Mouse (Mus musculus) CD4-positive, CD25-positive, alpha-beta regulatory T cell, adult 2 months (primary cell): ENCODE measurements around the gene Mad1l1.
"Not testable (repeated sequence)": the region's sequence is repeated elsewhere in the genome, so short reads cannot be mapped to it uniquely, and the experiment has no call there.

Source experiments
- DNase-seq: peaks from one replicate; pipeline ENCODE4 v3.0.0-alpha.2; 2012; ENCODE audit warnings: low read depth, low spot score

Mad1l1 gene

DNA sequence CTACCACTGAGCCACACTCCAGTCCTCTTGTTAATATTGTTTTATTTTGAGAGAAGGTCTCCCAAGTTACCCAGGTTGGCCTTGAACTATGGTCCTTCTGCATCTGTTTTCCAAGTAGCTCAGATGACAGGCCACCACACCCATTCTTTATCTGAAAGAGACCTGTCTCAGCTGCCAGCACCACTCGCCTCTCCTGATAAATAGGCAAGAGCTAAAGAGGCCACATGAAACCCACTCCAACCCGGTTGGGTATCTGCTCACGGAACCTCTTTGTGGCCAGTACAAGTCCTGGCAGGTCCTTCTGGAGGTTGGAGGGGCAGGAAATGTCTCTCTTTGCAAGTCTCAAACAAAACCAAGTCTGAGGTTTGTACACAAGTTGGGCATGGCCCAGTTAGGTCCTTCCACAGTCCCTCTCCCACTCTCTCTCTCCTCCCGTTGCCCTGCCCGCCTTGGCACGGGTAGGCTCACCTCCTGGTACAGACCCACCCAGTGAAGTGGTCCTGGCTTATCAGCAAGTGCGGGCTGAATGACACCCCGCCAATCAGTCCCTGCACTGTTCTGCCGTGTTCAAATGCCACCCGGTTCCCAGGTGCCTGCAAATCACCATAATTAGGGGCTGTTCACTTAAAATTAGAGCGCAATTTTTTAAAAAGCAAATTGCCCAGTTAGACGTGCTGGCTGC, 308.9 kb downstream of the Mad1l1 start:
- no peak for DNase-seq

GRCm38 (mm10) chr5:140010405-140010804, 310.9 kb downstream of the Mad1l1 start:
- no peak for DNase-seq

DNA sequence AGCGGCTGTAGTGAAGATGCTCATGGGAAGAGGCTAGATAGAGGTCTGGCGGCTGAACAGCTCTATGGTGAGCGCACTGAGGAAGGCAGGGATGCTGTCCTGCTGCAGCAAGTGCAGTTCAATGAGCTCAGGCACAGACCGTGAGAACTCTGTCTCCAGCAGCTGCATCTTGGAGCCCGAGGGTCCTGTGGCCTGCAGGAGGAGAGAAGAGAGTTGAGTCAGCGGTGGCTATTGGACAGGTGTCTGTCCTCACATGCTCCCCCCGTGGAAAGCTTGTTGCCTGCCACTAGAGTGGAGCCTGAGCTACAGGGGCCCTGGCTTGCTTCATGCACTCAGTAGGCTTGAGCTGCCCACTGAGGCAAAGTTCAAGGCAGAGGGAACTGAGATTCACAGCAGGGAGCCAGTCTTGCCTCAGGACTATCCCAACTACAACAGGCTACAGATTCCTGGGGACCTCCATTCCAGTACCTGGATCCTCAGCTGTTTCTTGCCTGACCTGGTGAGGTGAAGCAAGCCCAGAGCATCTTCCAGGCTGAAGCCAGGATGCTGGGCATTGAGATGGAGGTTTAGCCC, 312.2 kb downstream of the Mad1l1 start:
- DNase-seq = no peak

GRCm38 (mm10) chr5:140008523-140008806, 312.9 kb downstream of the Mad1l1 start:
- DNase-seq = no peak

- no peak for DNase-seq
Observed at GRCm38 (mm10) chr5:140007656-140008522, 313.5 kb downstream of the Mad1l1 start.

- DNase-seq = no peak
Observed at GRCm38 (mm10) chr5:140006861-140007260, 314.5 kb downstream of the Mad1l1 start.

GRCm38 (mm10) chr5:140002541-140002940, 318.8 kb downstream of the Mad1l1 start:
- no peak for DNase-seq

DNA sequence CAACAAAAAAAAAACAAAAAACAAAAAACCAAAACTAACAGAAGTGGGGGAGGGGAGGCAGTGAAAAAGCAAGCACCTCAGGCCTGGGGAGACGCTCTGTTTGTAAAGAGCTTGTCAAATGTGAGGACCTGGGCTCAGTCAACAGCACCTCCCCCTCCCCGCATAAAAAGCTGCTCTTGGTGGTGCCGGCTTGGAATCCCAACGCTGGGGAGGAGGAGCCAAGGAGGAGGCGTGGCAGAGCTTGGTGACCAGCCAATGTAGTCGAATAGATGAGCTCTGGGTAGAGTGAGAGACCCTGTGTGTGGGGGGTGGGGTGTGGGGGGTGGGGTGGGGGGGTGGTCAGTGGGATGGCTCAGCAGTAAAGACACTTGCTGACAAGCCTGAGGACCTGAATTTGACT, 322.4 kb downstream of the Mad1l1 start:
- DNase-seq = no peak

DNA sequence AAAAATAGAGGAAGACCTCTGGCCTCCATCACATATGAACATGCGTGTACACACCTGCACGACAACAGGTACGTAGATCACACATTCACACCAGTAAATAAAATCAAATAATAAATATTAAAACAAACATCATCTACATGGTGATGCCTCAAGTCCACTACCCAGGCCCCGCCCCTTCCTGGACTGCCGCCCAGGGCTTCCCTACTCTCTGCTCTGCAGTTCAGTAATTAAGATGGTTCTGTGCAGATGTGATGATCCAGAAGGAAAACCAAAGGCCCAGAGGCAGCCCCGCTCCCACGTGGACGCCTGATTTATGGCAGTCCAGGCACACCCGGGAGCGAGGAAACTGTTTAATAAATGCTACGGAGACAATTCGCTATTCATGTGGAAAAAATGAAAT, 323.0 kb downstream of the Mad1l1 start:
- not testable (repeated sequence) for DNase-seq

DNA sequence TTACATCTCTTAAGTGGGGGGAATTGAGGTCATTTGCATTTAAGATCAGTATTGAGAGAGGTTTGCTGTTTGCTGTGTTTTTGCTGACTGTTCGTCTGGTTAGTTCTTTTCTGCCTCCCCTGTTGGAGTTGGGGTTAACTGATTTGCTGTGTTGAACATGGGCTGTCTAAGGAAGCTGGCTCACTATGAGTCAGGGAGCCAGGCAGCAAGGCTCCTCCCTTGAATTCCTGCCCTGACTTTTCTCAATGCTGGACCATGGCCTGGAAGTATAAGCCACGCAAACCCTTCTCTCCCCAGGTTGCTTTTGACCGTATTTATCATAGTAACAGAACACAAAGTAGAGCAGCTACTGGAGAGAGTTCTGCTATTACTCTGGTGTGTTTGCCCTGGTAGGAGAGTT, 329.8 kb downstream of the Mad1l1 start:
- no peak for DNase-seq

DNA sequence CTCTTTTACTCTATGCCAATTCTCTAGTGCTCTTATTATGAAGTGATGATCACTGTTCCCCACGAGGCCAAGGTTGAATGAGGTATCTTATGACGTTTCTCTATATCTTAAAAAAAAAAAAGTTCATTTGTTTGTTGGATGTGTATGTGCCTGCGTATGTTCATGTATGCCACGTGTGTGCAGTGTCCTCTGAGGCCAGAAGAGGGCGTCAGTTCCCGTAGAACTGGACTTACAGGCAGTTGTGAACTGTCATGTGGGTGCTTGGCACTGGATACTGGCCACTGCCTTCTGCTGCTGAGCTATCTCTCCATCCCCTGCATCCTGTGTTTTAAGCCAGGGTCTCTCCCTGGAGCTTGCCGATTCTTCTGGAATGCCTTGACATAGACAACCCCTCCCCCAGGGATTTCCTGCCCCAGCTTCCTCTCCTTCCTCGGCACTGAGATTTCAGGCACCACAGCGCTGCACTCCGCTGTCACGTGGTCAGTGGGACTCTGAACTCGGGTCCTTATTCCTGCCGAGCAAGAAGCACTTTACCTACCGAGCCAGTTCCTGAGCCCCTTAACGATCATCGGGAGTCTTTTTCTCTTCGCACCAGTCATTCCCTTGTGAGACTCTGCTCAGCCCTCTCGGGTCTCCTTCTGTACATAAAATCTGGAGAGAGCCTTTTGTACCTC, 336.1 kb downstream of the Mad1l1 start:
- no peak for DNase-seq

DNA sequence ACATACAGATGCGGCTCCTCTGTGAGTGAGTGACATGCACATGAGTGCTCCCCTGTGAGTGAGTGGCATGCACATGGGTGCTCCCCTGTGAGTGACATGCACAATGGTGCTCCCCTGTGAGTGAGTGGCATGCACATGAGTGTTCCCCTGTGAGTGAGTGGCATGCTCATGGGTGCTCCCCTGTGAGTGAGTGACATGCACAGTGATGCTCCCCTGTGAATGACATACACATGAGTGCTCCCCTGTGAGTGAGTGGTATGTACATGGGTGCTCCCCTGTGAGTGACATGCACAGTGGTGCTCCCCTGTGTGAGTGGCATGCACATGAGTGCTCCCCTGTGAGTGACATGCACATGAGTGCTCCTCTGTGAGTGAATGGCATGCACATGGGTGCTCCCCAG, 339.4 kb downstream of the Mad1l1 start:
- no peak for DNase-seq

- DNase-seq = no peak
Observed at GRCm38 (mm10) chr5:139979371-139979770, 342.0 kb downstream of the Mad1l1 start.

DNA sequence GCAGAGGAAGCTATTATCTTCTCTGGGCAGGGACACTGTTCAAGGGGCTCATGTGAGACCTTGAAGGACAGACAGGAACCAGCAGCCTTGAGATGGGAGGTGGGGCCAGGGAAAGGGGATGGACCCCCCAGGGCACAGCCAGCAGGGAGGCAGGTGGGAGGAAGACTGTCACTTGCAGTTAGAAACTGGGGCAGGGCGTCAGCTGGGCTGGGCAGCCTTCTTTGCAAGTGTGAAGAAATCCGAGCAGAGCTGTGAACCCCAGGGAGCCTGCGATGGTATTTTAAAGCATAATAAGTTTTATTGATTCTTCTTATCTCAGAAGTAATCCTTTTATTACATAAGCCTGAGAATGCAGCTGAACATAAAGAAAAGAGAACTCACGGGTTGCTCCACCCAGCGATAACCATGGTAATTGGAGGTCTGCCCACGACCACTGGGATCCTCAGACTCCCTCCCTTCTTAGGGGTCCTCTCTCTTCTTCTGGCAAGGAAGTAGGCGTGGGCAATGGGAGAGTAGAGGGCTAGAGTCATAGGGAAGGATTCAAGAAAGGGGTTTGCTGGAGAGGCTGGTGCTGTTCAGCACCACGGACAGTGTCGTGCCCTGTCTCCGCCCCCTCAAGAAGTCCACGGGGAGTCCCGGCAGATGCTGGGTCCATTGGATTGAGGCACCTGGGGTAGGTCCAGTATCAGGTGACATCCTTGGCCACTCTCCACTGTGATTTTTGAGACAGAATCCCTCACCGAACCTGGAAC, 342.7 kb downstream of the Mad1l1 start:
- DNase-seq = peak; percentile 14

- no peak for DNase-seq
Observed at GRCm38 (mm10) chr5:139977476-139977875, 343.9 kb downstream of the Mad1l1 start.

DNA sequence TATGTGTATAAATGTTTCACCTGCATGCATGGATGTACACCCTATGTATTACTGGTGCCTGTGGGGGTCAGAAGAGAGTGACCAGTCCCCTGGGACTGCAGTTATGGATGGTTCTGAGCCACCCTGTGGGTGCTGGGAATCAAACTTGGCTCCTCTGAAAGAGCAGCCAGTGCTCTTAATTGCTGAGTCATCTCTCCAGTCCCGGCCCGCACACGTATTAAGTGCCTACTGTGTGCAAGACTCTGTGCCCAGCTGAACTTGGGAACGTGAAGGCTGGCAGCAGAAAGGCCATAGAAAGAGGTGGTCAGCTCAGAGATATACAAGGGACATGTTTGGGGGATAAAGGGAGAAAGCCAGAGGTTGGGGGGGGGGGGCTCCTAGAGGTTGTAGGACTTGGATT, 344.8 kb downstream of the Mad1l1 start:
- no peak for DNase-seq

DNA sequence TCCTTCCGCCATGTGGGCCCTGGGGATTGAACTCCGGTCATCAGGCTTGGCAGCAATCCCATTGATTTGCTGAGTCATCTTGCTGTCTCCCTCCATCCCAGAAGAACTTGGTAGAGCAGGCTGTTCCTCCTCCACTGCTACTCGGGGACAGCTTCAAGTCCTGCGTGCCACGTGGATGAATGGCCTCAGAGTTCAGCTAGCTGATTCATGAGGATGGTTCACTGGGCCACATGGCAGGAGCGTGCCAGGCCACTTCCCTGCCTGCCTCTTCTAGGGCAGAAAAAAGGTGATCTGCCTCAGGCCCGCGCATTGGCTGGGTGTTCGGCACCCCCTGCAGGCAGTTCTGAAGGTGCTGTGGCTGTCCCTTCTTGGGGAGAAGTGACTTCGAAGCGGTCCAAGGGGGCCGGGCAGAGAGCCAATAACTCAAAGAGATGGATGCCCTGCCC, 351.1 kb downstream of the Mad1l1 start:
- DNase-seq = peak; percentile 59

DNA sequence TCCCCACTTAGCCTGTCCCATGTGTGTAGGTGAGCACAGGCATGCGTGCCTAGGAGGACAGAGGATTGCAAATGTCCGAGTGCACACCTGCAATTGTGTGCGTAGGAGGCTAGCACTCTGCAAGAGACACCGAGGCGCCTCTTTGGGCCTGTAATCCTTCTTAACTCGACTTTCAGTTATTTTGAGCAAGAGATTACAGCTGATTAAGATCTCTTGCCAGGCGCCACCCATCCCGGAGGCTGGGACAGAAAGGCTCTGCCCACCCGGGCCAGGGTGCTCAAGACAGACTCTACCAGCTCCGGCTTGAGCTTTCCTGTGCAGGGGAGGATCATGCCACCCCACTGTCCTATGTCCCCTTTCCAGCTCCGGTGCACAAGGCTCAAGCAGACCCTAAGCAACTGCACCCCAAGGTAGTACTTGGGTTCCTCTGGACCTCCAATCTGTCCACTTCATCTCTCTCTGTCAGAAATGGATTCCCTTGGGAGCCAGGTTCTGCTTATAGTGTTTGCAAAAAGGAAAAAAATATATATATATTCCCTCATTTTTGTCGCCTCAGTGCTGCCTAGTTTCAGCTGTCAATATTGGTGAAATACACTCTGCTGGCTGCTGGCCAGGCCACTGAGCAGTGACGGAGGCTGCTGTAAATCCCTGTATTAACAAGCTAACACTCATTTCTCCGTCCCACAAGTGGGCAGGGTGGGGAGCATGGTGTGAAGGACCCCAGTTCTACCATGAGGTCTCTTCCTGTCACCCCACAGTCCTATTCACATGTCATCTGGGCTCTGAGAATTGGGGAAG, 352.0 kb downstream of the Mad1l1 start:
- DNase-seq = no peak

DNA sequence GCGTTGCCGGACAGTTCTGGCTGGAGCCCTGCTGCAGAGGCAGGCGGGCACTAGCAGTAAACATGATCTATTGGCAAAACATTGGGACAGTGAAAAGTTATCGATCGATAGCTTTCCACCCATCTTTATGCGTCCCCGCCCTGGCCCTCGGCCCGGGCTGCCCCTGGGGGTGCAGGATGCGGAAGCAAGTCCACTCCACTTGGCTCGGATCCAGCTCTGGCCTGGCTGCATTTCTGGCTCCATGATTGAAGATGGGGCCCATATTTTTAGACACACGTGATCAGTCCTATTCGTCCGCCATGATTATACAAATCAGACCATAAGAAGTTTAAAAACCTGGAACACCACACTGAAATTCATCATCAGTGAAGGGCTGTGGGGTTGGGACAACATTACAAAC, 355.8 kb downstream of the Mad1l1 start:
- DNase-seq = no peak

DNA sequence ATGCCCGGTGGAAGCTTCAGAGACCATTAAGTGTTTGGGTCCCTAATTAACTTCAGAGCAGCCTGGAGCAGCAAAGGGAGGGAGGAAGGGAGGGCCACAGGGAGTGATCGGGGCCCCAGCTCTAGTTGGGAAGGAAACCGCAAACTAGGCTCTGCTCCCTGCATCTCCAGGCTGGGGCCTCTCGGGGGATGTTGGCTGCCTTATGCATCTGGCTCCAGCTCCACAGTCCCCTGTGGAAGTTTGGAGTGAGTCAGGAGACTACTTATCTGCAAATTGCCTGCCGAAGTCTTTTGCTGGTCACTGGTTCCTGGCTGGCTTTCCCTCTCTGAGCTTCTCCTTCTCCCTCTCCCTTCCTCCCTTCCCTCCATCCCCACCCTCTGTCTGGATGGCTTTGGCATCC, 357.0 kb downstream of the Mad1l1 start:
- DNase-seq = no peak

- no peak for DNase-seq
Observed at GRCm38 (mm10) chr5:139959741-139960140, 361.6 kb downstream of the Mad1l1 start.
